Mouse (Mus musculus) kidney, adult 11 months (tissue): Measurements from ENCODE around the gene Thrsp.
A peak's percentile ranks its signal among the peaks of the same experiment; 100 is the strongest.
"Not testable (repeated sequence)": the region's sequence is repeated elsewhere in the genome, so short reads cannot be mapped to it uniquely, and the experiment has no call there.

ENCODE experiments used
- DNase-seq: peaks from one replicate; pipeline ENCODE4 v3.0.0; 2022

Thrsp gene

DNA sequence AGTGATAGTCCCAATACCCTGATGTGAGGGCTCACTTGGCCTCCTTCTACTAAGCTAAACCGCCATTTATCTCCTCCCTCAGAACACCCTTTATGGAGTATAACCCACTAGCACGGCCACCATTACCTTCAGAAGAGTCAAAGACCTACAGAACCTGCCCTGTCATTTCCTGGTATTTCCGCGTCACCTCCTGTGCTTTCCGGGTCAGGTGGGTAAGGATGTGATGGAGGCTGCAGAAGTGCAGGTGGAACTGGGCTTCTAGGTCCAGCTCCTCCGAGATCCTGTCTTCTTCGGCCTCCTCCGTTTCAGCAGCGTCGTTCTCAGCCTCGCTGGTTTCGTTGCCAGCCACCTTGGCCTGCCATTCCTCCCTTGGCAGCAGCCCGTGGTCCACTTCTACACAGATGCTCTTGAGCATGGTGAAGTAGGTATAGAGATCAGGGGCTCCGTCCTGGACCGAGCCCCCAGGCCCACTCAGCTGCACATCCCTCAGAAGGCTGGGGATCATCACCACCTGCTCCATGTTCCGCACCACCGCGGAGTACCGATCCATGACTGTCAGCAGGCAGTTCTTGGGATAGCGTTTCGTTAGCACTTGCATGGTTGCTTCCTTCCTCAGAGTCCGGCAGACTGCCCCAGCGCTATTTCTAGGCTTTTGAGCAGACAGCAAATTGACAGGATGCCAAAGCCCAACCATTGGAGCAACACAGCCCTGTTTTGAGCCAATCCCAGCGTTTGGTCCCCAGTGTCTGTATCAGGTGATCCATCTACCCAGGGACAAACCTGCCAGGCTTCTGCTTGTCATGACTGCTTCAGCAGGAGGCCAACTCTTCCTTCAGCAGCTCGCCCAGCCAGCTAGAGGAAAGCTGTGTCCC is at the start of gene Thrsp:
Thrsp (minus strand) TSS at position 825 of the 872 bp plus-strand sequence.
- DNase-seq, result peak; percentile 85

DNA sequence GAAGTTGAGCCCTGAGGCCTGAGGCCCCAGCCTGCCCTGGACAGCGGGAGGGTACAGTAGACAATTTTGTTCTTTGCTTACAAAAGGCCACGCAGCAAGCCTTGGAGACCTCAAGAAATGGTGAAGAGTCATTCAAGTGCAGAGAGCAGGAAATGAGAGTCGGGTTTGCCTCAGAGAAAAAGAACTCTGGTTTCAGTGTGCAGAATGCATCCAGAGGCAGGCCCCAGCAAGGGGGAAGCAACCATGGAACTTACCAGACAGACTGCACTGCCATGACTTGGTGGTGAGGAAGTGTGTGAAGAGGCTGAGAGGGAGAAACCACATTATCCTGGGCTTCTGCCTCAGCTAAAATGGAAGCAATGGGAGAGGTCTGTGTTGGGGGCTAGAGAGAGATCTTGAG is 38.0 kb upstream of the Thrsp start:
- no peak for DNase-seq

DNA sequence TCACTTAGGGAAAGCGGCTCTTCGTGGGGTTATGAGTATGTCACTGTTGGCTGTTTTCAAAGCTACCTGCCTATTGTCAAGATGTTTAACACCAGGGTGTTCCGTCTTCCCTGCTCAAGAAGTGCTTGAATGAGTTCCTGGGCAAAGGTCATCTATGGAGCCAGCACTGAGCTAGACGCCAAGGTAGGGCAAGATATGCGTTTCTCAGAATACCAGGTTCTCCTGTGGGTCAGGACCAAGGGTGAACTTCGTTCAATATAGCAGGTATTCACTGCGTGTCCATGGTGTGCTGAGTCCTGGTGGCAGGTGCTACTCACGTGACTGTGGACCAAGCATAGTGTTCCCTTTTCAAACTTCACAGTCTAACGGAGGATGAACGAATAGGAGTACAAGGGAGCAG is 37.3 kb upstream of the Thrsp start:
- DNase-seq, result peak; percentile 30

DNA sequence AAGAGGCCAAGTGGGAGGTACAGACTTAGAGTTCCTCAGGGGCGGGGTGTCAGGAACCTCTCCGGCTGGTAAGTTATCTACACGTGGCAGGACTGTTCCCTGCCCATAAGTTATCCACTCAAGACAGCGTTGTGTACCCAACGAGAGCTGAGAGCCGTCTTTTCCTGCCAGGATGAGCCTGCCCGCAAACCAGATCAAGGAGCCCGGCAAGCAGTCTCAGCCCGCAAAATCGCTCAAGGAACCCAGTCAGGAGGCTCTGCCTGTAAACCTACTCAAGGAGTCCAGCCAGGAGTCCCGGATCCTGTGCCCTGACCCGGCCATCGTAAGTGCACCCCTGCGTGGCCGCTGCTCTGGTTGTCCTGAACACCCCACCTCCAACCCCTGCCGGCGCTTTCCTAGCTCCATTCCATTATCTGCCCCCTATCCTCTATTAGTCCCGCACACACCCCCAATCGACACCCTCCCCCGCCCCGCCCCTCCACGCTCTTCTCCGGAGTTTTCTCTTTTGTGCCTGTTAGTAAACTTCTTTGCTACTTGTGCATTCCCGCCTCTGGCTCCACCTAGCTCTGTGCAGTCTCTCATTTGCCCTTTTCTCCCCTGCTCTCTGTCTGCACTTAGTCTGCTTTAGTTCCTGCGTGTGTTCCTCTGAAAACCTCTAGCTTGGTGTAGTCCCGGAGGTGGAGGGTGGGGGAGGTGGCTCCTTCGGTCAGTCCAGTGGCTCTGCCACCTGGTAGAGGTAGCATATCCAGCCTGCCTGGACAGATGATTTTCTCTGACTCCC is 35.8 kb upstream of the Thrsp start:
- peak; percentile 34 for DNase-seq

DNA sequence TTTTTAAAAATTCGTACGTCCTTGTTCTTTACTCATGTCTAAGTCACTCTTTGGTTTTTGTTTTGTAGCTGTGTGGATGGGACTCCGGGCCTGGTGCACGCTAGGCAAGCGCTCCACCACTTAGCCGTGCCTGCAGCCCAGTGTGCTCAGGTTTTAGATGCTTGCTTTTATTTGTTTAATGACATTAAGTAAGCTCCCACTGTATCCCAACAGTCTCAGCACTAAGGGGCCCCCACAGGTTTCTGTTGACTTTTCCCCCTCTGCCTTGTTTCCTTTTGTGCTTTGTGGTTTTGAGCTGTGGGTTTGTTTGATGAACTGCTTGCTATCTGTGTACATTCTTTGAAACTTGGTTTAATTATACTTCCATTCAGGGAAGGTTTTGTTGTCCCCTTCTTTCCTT is 34.7 kb upstream of the Thrsp start:
- DNase-seq, result no peak

DNA sequence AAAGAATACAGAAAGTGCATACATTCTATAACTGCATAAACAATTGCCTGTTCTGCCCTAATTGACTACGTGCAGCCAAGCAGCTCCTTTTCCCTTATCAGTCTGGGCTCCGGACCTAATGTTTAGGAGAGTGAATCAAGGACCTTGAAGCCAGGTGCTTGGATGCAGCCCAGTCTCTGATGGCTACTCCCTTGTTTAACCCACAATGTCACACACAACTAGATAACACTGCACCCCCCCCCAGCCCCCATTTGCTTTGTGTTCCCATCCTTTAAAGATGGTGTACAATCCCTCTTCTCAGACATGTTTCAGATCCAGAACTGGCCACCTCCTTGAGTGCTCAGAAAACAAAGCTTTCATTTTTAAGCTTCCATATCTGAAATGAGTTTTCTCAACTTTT is 33.5 kb upstream of the Thrsp start, which contains the start of gene Kctd14:
Kctd14 (plus strand) TSS at position 301 of the 400 bp plus-strand sequence.
- not testable (repeated sequence) for DNase-seq

DNA sequence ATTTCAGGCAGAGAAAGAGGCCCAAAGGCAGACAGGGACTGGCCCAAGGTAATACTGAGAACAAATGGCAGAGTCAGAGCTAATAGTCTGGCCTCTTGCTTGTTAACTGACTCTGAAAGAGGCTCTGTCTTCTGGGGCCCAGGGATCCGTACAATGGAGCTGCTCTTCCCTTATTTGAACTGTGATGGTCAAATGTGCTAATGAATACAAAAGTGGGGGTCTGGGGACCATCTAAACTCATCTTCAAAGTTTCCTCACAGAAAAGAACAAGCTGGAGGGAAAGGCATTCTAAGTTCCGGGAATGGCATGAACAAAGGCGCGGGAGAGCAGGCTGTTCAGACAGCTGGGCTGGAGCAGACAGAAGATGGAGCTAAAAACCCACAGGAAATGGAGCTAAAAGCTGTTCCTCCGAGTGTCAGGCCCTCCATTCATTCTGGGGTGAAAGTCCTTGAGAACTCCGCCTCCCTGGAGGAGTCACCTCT is 29.6 kb upstream of the Thrsp start:
- peak; percentile 43 for DNase-seq

DNA sequence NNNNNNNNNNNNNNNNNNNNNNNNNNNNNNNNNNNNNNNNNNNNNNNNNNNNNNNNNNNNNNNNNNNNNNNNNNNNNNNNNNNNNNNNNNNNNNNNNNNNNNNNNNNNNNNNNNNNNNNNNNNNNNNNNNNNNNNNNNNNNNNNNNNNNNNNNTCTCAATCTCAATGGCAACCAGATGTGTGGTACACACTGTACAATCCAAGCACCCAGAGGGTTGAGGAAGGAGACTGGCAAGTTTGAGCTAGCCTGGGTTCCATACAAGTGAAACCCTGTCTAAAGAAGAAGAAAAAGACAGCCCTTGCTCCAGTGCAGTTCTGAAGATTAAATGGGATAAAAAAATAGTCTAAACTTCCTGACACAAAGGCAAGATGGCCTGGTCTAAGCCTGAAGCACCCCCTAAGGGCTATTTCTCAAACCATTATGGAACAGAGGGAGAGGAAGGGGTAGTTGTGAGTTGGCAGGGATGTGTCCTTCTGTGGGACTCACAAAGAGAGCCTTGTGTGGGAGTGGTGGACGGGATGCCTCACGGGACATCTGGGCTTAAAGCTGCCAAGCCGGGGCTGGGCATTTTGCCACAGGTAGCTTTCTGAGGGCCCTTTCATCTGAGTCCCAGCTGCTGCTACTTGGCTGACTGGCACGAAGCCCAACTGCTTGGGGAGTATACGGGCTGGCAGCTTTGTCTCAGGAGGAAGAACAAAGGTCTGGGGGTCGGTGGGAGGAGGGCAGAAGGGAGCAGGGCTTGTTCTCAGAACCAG is 28.8 kb upstream of the Thrsp start:
- peak; percentile 82 for DNase-seq

DNA sequence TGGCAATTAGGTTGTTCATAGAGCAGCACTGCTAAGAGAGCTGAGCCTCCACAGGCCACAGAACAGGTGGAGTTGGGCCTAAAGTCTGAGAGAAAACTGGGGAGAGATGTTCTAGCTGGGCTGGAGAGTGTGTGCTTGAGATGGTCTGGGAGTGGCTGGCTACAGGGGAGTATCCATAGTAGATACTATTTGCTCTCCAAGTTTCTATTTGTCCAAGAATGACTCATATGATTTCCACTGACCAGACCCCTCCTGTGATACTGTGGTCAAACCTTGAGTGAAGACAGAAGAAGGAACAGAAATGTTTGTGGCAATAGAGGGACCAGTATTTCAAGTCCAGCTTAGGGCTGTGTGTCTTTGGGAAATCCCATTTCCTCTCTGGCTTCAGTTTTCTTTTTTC is 21.5 kb upstream of the Thrsp start:
- no peak for DNase-seq

DNA sequence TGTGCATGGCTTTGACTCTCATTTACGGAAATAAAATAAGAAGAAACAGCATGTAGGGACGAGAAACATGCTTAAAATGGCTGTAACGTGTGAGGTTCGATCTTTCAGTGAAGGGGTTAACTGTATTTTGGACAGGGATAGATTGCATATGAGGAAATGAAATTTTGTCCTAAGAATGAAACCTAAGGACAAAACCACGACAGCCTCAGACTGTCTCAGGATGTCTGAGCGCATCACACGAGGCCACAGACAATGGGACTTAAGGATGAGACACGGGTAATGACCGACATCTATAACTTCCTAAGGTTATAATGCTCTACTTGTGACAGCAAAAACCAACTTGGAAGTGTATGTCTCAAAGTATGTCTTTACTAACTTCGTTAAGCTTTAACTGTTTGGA is 17.0 kb upstream of the Thrsp start:
- no peak for DNase-seq

DNA sequence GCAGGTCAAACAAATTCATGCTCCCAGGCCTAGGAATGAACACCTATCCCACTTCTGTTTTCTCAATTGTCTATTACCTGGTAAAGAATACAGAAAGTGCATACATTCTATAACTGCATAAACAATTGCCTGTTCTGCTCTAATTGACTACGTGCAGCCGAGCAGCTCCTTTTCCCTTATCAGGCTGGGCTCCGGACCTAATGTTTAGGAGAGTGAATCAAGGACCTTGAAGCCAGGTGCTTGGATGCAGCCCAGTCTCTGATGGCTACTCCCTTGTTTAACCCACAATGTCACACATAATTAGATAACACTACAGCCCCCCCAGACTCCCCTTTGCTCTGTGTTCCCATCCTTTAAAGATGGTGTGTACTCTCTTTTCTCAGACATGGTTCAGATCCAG is 16.0 kb upstream of the Thrsp start:
- DNase-seq, result not testable (repeated sequence)

DNA sequence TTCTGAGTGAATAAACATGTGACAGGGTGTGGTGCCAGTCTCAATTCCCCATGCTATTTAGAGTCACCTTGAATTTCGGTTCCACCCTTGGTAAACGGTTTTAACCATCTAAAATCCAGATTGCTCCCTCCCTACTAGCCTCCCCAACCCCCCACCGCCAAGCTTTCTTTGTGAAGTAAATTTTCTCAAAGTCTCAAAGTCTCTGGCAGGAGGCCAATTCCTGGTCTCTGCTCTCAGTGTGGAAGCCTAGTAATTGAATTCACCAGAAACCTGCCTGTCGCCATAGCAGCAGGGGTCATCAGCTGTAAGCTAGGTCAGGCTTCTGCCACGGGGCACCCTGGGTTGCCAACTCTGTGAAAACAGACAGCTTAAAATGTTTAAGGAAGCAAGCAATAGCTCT is 12.2 kb upstream of the Thrsp start:
- peak; percentile 65 for DNase-seq

DNA sequence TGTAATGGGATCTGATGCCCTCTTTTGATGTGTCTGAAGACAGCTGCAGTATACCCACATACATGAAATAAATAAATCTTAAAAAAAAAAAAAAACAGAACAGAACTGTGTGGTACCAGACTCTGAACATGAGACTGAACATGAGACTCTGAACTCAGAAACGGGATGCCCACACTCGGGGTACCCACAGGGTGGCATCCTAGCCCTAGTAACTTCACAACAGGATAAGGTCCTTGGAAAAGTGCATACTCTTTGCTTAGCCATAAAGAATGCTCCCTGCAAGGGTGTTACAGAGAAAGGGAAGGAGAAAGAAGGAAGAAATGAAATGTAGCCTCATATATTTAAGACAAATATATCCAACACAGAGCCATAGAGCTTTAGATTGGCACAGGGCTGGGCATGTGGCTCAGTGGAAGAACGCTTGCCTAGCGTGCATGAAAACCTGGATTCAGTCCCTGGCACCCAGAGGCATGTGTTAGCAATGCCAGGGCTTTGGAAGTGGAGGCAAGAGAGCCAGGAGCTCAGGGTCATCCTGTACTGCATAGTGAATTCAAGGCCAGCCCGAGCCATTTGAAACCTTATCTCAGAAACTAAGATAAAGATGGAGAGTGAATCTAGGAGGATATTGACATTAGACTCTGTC is 10.4 kb upstream of the Thrsp start:
- DNase-seq, result no peak

DNA sequence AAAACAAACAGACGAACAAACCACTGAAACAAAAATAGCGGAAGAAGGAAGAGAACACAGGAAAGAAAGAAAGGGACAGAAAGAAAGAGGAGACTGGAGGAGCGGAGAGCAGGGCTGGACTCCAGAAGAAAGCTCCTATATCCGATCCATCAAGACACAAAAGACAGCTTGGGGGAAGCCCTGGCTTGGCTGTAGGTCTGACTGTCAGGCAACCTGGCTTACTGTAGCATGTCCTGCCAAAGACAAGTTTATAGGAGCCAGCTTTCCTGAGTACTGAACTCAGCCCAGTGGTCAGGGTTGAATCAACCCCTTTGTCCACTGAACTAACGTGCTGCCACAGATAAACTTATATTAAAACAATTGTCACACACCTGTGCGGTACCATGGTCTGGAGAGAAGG is 9.8 kb upstream of the Thrsp start:
- no peak for DNase-seq

DNA sequence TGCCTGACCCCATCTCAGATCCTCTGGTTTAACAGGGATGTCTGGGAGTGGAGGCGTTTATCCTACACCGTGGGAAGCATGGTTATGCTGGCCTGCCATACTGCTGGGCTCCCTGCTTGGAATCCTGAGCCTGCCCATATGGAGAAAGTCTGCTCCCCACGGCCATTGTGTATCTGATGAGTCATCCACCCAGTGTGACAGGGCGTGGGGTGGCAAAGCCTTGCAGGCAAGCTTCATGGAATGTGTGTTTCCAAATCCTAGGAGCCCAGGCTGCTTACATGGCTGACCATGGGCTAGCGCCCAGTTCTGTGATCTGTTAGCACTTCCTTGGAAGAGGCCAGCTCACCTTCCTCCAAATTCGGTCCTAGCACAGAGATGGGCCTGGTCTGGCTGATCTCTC is 9.0 kb upstream of the Thrsp start:
- no peak for DNase-seq

DNA sequence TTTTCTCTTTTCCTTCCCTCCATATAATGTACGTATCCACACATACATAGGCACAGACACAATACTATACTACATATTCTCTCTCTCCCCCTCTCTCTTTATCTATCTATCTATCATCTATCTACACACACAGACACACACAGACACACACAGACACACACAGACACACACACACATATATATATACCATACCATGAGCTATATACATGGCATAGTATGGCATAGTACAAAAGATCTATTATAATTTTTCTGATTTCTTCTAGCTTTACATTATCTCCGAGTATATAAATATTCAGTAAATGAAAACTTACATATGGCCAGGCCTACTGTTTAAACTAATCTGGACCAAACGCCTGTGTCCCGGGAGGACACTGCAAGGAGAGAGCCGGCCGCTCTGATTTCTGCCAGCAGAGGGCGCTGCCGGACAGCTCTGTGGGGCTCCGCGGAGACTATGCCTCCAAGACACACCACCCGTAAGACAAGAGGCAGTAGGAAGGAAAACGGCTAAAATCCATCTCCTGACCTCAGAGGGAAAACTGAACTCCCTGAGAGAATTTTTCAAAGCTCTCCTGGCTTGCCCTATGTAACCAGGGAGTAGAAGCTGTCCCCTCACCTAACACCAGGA is 7.2 kb upstream of the Thrsp start:
- DNase-seq, result peak; percentile 77

DNA sequence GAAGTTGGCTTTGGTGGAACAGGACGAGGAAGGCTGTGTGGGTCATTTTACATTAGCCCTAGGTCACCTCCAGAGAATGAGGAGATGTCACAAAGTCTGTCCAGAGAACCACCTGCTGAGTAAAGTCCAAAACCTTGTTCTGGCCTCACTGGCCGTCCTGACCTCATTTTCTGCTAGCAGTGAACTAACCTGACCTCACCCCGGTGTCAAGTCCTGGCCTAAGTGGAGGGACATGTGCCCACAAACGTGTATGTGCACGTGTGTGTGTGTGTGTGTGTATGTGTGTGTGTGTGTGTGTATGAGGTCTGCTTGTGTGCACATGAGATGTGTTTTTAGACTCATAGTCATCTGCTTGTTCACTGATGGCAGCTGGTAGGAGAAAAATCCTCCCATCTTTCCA is 6.2 kb upstream of the Thrsp start:
- peak; percentile 70 for DNase-seq

DNA sequence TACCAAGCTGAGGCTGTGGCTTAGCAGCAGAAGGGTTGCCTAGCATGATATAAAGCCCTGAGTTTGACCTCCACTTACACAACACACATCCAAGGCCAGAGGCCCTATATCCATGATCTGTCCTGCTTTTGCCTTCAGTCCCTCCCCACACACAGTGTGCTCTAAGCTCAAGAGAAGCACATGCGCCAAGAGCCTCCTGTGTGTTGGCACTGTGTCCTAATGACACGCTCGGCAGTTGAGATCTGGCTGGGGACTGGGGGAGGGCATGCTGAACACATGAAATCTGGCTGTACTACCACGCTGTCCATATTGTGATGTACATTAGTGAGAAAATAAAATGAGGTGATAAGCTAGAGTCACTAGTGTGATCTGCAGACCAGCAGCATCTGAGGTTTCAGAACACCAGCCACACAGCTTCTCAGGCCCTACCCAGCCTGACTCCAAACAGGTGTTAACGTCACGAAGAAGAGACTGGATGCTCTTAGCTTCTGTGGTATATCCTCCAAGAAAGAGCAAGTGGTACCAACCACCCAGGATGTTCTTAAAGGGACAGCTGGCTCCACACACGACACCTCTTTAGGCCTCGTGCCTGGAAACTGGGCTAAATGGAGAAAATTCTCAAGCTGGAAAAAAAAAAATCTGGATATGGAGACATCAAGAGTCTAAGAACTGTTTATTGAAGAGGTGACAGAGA is 3.6 kb upstream of the Thrsp start:
- no peak for DNase-seq

DNA sequence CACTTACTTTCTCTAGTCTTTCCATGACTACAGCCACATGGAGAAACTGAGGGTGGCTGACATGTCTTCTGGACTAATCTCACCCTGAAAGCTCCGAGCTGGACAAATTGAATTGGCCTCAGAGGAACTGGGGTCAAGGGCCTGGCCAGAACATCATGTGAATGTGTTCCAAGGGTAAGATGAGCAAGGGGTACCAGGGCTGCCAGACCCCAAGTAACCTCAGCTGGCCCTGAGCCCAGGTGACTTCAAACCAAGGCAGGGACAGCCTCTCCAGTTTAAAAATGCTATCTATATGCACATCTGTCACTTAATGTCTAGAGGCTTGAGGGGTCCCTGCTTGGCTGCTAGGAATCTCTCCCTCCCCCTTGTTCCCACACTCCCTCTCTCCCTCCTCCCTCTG is 2.9 kb upstream of the Thrsp start:
- DNase-seq, result no peak

DNA sequence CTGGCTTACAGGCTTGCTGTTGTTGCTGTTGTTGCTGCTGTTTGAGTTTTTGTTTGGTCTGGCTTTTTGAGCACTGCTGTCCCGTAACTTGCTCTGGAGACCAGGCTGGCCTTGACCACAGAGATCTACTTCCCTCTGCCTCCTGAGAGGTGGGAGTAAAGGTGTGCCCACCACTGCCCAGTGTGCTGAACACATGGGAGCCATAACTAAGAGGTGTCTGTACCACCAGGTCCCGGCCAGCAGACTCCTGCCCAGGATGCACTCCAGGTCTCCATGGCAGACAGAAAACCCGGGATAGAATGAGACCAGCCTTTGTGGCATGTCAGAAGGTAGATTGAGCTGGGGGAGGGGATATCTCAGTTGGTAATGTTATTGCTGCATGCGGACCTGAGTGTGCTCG is 1.6 kb upstream of the Thrsp start:
- DNase-seq, result no peak

DNA sequence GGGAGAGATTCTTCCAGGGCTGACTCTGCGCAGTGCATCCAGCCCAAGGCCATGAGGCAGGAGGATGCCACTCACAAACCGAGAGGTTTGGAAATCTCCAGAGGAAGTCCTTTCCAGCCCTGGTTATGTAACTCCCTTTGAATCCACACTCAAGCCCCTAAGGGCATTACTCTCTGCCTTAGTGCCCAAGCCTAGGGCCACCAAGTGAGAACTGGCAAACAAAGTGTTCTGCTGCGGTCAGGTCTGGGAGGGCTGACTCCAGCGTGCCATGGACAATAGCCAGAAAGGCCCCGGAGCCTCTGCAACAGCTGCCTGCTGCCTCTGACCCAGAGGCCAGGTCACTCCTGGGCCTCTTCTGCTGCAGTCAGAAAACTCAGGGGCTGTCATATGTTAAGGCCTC is 1.2 kb upstream of the Thrsp start:
- peak; percentile 37 for DNase-seq

DNA sequence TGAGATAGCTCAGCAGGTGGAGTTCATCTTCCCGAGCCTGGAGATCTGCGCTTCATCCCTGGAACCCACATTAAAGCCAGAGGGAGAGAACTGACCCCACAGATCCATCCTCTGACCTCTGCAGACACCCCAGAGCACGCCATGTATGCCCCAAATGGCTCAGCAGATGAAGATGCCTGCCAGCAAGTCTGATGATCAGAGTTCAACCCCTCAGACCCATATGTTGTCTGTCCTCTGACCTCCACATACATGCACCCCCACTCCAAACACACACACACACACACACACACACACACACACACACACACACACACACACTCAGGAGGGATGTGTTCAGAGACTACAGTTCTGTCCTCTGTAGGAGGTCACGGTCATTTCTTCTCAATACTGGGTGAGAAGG is 1.1 kb downstream of the Thrsp start:
- no peak for DNase-seq
